Mouse (Mus musculus) lung, postnatal 0 days (tissue): ENCODE data around the gene Pdia4.

ENCODE experiments used
- CTCF ChIP-seq: IDR thresholded peaks from 2 replicates; pipeline ENCODE4 v1.5.1; 2016; ENCODE audit warnings: antibody characterized with exemption, mild to moderate bottlenecking
- EP300 ChIP-seq: IDR thresholded peaks from 2 replicates; pipeline ENCODE4 v1.6.1; 2016; ENCODE audit warnings: antibody characterized with exemption, mild to moderate bottlenecking, control low read depth

DNA sequence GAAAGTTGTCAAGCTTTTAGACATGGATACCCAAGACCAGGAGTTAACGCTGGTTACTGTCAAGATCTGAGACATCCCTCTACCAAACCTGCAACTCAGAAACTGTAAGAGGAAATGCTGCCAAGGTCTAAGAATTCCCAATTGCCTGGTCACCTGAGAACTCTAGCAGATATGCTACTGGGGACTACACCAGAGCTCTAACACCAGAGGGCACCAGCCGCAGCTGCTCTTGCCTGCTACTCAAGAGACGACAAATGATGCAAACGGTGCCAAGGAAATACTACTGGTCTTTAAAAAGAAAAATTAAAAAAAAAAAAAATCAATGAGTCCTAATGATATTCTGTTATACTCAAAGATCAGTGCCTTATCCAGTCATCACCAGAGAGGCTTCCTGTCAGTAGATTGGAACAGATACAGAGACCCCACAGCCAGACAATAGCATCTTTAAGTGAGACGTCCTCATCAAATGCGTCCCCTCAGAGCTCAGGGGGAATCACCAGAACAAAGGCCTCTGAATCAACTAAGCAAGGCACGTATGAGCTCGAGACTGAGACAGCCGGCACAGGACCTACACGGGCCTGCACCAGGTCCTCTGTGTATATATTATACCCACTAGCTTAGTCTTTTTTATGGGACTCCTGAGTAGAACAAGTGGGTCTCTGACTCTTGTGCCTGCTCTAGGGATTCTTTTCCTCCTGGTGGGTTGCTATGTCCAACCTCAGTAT lies 19.0 kb downstream of the Pdia4 start:
- TF ChIP-seq CTCF: peak; percentile 64
- TF ChIP-seq EP300: no peak
